8 mouse cellular contexts compared by ENCODE assay signal in genomic region chr12:8674891-8675341, GRCm38 (mm10). TPM values are rescaled to one million over a fixed set of nuclear protein-coding genes. Genes with fewer than 3 reads are reported as not detected.
DNase-seq lines count a peak whose midpoint lies in the region; ATAC-seq and TF ChIP-seq lines count a peak whose summit lies in the region.

No protein-coding gene starts in this region.

- H3K4me2 ChIP-seq in liver, embryonic 11.5 days: peak overlapping the region; percentile 86
- H3K4me2 ChIP-seq in stomach, embryonic 16.5 days (ENCODE audit: low read depth, low read length): peak overlapping the region; percentile 68

- peaks cover 54% of the 10 kb centered on the region for H3K79me3 ChIP-seq in C2C12 (ENCODE audit: low read depth)

- peaks cover 8% of the 10 kb centered on the region; the same call in 1 of the 2 replicates for H3K79me2 ChIP-seq in heart, adult 2 months (replicated peaks; ENCODE audit: control insufficient read depth, insufficient read depth, low read length)
- peaks cover 58% of the 10 kb centered on the region for H3K79me2 ChIP-seq in C2C12 (ENCODE audit: control insufficient read depth, insufficient read depth)

- peak overlapping the region; percentile 97 for H3K27ac ChIP-seq in heart, adult 2 months
- peak overlapping the region; percentile 100 for H3K27ac ChIP-seq in forebrain, embryonic 10.5 days
- H3K27ac ChIP-seq in liver, embryonic 11.5 days (ENCODE audit: low read depth, low read length): peak overlapping the region; percentile 95
- H3K27ac ChIP-seq in stomach, embryonic 16.5 days (ENCODE audit: low read length): peak overlapping the region; percentile 97

- H3K4me1 ChIP-seq in heart, adult 2 months (ENCODE audit: control insufficient read depth, insufficient read depth, low read length): peaks cover 9% of the 10 kb centered on the region
- H3K4me1 ChIP-seq in forebrain, embryonic 10.5 days: peaks cover 23% of the 10 kb centered on the region
- peaks cover 12% of the 10 kb centered on the region for H3K4me1 ChIP-seq in liver, embryonic 11.5 days (replicated peaks; ENCODE audit: control insufficient read depth, insufficient read depth, low read length)
- H3K4me1 ChIP-seq in stomach, embryonic 16.5 days (ENCODE audit: control insufficient read depth, insufficient read depth, low read length): peaks cover 18% of the 10 kb centered on the region

- peak overlapping the region; percentile 100 for H3ac ChIP-seq in C2C12 (ENCODE audit: control insufficient read depth, insufficient read length, low read depth)

- peak overlapping the region; percentile 75 for H3K4me3 ChIP-seq in heart, adult 2 months
- peak overlapping the region; percentile 67 for H3K4me3 ChIP-seq in C2C12 (ENCODE audit: insufficient read depth, poor library complexity, severe bottlenecking)
- H3K4me3 ChIP-seq in forebrain, embryonic 10.5 days: peak overlapping the region; percentile 93
- peak overlapping the region; percentile 90 for H3K4me3 ChIP-seq in liver, embryonic 11.5 days (ENCODE audit: low read depth, low read length)
- H3K4me3 ChIP-seq in stomach, embryonic 16.5 days (replicated peaks; ENCODE audit: low read length): peak overlapping the region; percentile 90

- no peak for TF ChIP-seq EP300 in heart, adult 2 months (IDR thresholded peaks at IDR 0.05; ENCODE audit: insufficient read depth, low read depth, low read length)

- H3K9ac ChIP-seq in heart, adult 2 months (ENCODE audit: low read depth, low read length): peak overlapping the region; percentile 75
- H3K9ac ChIP-seq in liver, embryonic 11.5 days (ENCODE audit: low read depth, low read length): peak overlapping the region; percentile 97
- H3K9ac ChIP-seq in stomach, embryonic 16.5 days (ENCODE audit: low read length): peak overlapping the region; percentile 100

- no peaks in the 10 kb centered on the region for H3K27me3 ChIP-seq in heart, adult 2 months (ENCODE audit: control insufficient read depth, insufficient read depth, low read length)
- no peaks in the 10 kb centered on the region for H3K27me3 ChIP-seq in C2C12 (ENCODE audit: control insufficient read depth, insufficient read depth, insufficient read length)
- H3K27me3 ChIP-seq in forebrain, embryonic 10.5 days (ENCODE audit: poor library complexity, severe bottlenecking): no peaks in the 10 kb centered on the region
- H3K27me3 ChIP-seq in liver, embryonic 11.5 days (replicated peaks; ENCODE audit: control insufficient read depth, insufficient read depth, low read length): no peaks in the 10 kb centered on the region
- no peaks in the 10 kb centered on the region for H3K27me3 ChIP-seq in stomach, embryonic 16.5 days (ENCODE audit: control insufficient read depth, insufficient read depth, low read length)

- no peak for ATAC-seq in liver, embryonic 11.5 days (replicated peaks; ENCODE audit: low FRiP score)
- ATAC-seq in stomach, embryonic 16.5 days (ENCODE audit: insufficient read depth, low FRiP score): no peak

- peaks cover 19% of the 10 kb centered on the region for H3K36me3 ChIP-seq in heart, adult 2 months (ENCODE audit: control insufficient read depth, insufficient read depth, low read length)
- H3K36me3 ChIP-seq in C2C12 (ENCODE audit: control insufficient read depth, insufficient read depth): peaks cover 28% of the 10 kb centered on the region
- H3K36me3 ChIP-seq in forebrain, embryonic 10.5 days (replicated peaks): peaks cover 24% of the 10 kb centered on the region
- 0 out of 2 replicates have a peak, but pooled peaks cover under 1% of the 10 kb centered on the region for H3K36me3 ChIP-seq in liver, embryonic 11.5 days (ENCODE audit: control insufficient read depth, insufficient read depth, low read length)
- no peaks in the 10 kb centered on the region for H3K36me3 ChIP-seq in stomach, embryonic 16.5 days (ENCODE audit: control insufficient read depth, insufficient read depth, low read length)

- H3K9me3 ChIP-seq in forebrain, embryonic 10.5 days: peaks cover 9% of the 10 kb centered on the region; the same call in 1 of the 2 replicates
- H3K9me3 ChIP-seq in liver, embryonic 11.5 days (ENCODE audit: control insufficient read depth, low read length): no peaks in the 10 kb centered on the region
- no peaks in the 10 kb centered on the region for H3K9me3 ChIP-seq in stomach, embryonic 16.5 days (replicated peaks; ENCODE audit: control insufficient read depth, low read length)

- TF ChIP-seq CTCF in heart, adult 2 months (IDR thresholded peaks at IDR 0.05): no peak
- TF ChIP-seq CTCF in C2C12 (IDR thresholded peaks at IDR 0.05; ENCODE audit: control insufficient read depth, insufficient read depth, insufficient read length): no peak

- no peak for TF ChIP-seq POLR2A in heart, adult 2 months (IDR thresholded peaks at IDR 0.05; ENCODE audit: insufficient read depth, low read depth, low read length)

- intact Hi-C loops in heart, adult 2 months (cut with DNase I): loop anchor here (1.0 to 2.0 kb wide), 2 partner anchors 34 to 246 kb away; partner anchors contain the start of gene Laptm4a

- no peak for DNase-seq in heart, adult 2 months
- DNase-seq in heart, adult 9 months (ENCODE audit: low spot score in 2 of 2): no peak
- DNase-seq in forebrain, embryonic 10.5 days (ENCODE audit: extremely low spot score, low spot score): no peak
- DNase-seq in liver, embryonic 11.5 days (ENCODE audit: low spot score): no peak
- DNase-seq in cerebellum, adult 11-12 months: no peak
- DNase-seq in layer of hippocampus, postnatal 36 days: no peak

- under 1% methylated on average over 20 of the region's 20 CpGs for WGBS in heart, adult 2 months
- WGBS in forebrain, embryonic 10.5 days: under 1% methylated on average over 20 of the region's 20 CpGs
- under 1% methylated on average over 20 of the region's 20 CpGs for WGBS in liver, embryonic 11.5 days
- WGBS in stomach, embryonic 16.5 days: under 1% methylated on average over 20 of the region's 20 CpGs

TF ChIP-seq in C2C12, 6 proteins besides CTCF, POLR2A, EP300 and RAD21:
- TF ChIP-seq MAX (IDR thresholded peaks at IDR 0.05) (peak; percentile 10), USF1 (IDR thresholded peaks at IDR 0.05; ENCODE audit: low read depth) (no peak)

RNA-seq across cellular contexts. Expression of gene Pum2, which starts 1.0 kb away (rescaled TPM):
- total RNA-seq in heart, adult 2 months (2021): 100 to 1,000 TPM; 130 TPM
- 38.6 and 68.9 TPM in 2 replicates for polyA plus RNA-seq in heart, adult 2 months (2012; rRNA removed)
- 19.9 TPM for polyA plus RNA-seq in C2C12 (2012; fragmentation: generic; extraction: Trizol)
- polyA plus RNA-seq in forebrain, embryonic 10.5 days (2016; fragmentation: Nextera tagmentation; extraction: Ambion mirVana): 76.2 and 80.0 TPM in 2 replicates
- 47.3 and 47.7 TPM in 2 replicates for polyA plus RNA-seq in liver, embryonic 11.5 days (2014; fragmentation: Nextera tagmentation; extraction: Ambion mirVana)
- polyA plus RNA-seq in stomach, embryonic 16.5 days (2015; fragmentation: Nextera tagmentation; extraction: Ambion mirVana): 43.7 and 44.5 TPM in 2 replicates
- total RNA-seq in layer of hippocampus, postnatal 36 days (2021): 100 to 1,000 TPM; 194 to 203 TPM
